Mouse (Mus musculus): Measurements from ENCODE around the gene Fbxl22.

Gene Fbxl22

DNA sequence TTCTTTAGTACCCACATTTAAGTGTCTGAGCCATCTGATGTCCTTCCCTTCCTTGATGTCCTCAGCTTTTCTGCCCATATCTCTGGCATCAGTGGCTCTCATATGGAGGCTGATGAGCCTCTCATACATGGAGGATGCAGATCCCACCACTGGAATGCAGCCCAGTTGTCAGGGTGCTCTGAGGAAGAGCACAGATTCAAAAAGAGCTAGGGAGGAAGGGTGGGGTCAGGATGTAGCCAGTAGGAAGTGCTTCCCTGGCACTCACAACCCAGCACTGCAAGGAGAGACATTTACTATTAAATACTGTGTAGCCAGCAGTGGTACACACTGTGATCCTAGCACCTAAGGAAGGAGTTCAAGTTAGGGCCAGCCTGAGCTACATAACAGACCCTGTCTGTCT is 8.0 kb downstream of the Fbxl22 start:
- no peak for DNase-seq (ENCODE audit: low spot score in 2 of 2)

DNA sequence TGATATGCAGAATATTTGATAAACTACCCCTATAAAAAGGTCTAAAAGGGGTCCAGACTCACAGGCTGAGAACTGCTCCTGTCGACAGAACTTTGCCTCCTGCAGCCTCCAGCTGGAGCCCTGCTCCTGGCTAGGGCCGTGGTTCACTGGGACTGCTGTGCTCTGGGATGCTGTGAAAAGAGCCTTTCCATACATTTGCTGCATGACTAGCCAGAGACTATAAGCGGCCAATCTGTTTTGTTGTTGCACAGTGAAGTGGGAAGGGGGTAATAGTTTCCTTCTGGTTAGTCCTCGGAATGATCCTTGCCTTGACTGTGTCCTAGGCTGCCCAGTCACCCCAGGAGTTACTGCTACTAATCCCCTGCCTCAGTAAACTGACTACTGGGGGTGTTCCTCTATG is 8.4 kb downstream of the Fbxl22 start:
- DNase-seq (ENCODE audit: low spot score in 2 of 2): no peak

GRCm38 (mm10) chr9:66505141-66505917 is 9.1 kb downstream of the Fbxl22 start:
- DNase-seq (ENCODE audit: low spot score in 2 of 2): no peak

GRCm38 (mm10) chr9:66504518-66504917 is 9.9 kb downstream of the Fbxl22 start:
- DNase-seq (ENCODE audit: low spot score in 2 of 2): no peak

DNA sequence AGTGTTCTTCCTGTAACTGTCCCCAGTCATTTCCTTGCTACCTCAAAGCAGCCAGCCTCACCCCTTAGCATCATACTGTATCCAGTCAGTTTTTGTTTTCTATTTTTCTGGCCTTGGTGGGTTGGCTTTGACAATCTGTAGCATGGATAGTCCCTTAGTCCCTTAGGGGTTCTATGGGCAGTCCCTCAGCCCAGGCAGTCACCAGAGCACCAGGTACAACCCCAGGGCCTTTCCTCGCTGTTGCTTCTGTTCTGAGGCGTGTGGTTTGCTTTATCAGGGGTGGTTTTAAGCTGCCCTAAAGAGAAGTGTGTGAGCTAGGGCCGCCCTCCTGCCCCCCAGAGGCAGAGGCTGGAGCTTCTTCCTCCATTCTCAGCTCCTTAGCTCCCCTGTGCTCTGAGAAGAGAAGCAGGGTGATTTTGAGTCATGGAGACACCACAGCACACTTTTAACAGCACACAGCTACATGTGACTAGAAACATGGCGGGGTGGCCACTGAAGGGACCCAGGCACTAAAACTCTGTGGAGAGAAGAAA is 10.4 kb downstream of the Fbxl22 start:
- DNase-seq (ENCODE audit: low spot score in 2 of 2): no peak

DNA sequence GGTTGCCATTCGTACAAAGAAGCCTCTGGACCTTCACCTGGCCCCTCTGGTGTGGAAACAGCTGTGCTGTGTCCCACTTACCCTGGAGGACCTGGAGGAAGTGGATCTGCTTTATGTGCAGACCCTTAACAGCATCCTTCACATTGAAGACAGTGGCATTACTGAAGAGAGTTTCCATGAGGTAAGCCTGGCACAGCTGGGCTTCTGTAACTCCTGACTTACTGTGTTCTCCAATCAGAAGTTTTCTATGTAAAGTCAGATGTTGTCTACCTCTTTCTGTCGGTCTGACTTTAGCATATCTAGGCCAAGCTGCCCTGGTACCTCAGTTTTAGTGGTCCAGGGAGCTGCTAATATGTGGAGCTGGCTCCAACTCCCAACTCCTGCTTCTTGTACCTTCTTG is 13.1 kb downstream of the Fbxl22 start:
- no peak for DNase-seq (ENCODE audit: low spot score in 2 of 2)

DNA sequence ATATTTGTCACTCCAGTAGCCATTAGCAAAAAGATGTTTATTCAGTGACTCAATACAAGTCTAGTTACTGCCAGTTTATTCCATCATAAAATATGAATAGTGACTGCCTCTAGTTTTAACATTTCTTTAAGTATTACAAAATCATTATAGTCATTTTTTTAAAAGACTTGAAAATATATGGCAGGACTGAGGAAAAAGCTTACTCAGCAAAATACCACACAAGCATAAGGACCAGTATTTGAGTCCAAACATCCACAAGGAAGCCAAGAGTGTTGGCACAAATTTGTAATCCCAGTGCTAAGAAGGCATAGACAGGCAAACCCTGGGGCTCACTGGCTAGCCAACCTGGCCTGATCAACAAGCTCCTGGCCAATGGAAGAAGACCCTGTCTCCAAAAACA is 20.4 kb downstream of the Fbxl22 start:
- DNase-seq (ENCODE audit: low spot score in 2 of 2): no peak

DNA sequence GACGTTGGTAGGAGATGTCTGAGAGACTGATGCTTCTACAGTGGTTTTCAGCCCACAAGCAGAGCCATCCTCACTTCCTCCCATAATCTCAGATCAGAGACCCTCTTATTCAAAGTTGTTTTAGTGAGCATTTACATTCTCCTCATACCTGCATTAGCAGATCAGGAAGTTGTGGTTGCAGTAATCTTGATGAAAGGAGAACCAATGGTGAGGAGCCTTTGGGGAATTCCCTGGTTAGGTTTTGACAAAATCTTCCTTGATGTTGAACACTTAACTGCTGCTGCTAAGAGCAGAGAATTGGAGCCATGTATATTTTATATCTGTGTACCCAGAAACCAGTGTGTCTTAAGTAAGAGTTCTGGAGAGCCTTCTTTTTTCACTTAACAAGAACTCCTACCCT is 22.0 kb downstream of the Fbxl22 start:
- no peak for DNase-seq (ENCODE audit: low spot score in 2 of 2)

DNA sequence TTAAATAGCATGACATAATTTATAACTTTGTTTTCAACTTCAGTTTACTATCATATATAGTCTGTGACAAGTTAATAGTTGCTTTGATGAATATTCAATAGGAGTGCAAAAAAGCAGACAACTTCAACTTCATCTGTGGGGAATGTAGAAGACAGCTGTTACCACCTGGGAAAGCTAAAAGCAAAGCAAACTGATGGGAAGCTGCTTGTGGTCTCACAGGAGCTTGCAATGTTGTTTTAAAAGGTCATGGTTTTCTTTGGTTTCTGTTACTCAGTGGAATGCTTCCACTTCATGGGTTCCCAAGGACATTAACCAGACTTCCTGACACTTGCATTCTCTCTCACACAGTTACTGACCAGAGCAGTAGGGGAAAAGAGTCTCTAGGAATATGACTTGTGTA is 25.6 kb downstream of the Fbxl22 start:
- DNase-seq (ENCODE audit: low spot score in 2 of 2): no peak

- no peak for DNase-seq (ENCODE audit: low spot score in 2 of 2)
Observed at GRCm38 (mm10) chr9:66483429-66483828, 31.0 kb downstream of the Fbxl22 start.

DNA sequence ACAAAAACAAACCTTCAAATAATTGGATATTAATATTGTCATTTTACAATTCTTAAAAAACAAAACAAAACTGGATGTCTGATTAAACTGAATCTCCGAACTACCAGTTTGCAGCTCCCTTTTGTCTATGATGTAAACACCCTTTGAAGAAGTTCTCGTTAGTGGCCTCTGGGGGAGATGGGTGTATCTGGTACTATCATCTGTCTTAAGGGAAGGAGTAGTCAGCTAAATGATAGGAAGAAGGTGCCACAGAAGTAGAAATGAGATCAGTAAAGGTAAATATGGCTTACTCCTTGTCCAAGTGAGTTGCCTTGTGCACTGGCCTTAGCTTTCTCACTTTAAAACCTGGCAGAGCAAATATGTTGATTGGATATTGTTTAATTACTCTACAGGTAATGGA is 36.6 kb downstream of the Fbxl22 start:
- DNase-seq (ENCODE audit: low spot score in 2 of 2): no peak

DNA sequence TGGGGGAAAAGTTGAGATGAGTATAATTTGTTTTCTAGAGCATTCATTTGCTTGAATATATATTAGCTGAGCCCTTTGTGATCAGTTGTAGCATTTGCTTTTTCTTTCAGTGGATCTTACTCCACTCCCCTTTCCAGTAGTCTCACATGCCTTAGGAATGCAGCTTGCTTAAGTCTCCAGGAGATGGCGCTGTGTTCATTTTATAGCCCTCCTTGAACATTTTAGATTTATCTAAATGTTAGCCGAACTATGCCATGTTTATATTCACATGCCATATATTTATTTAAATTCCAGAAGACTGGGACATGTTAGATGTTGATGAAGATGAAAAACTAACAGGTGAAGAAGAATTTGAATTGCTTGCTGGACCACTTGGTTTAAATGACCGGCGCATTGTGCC is 49.3 kb downstream of the Fbxl22 start:
- DNase-seq (ENCODE audit: low spot score in 2 of 2): no peak
